8 mouse cellular contexts compared by ENCODE assay signal in genomic region chr11:105967741-105968574, GRCm38 (mm10). TPM values are rescaled to one million over a fixed set of nuclear protein-coding genes. Genes with fewer than 3 reads are reported as not detected.
DNase-seq lines count a peak whose midpoint lies in the region; ATAC-seq and TF ChIP-seq lines count a peak whose summit lies in the region.

Ace (plus strand) TSS chr11:105967945.

- H3K36me3 ChIP-seq in forebrain, embryonic 10.5 days (replicated peaks): no peaks in the 10 kb centered on the region
- no peaks in the 10 kb centered on the region for H3K36me3 ChIP-seq in heart, postnatal 0 days (replicated peaks; ENCODE audit: control insufficient read depth, insufficient read depth, low read length)

- no peak for TF ChIP-seq CTCF in heart, postnatal 0 days (IDR thresholded peaks at IDR 0.05; ENCODE audit: low read depth)

- no peaks in the 10 kb centered on the region for H3K9me3 ChIP-seq in forebrain, embryonic 10.5 days
- no peaks in the 10 kb centered on the region for H3K9me3 ChIP-seq in heart, postnatal 0 days (replicated peaks; ENCODE audit: control insufficient read depth, low read length)

- peak within 1 kb of the TSS; percentile 38; the same call in 1 of the 2 replicates for H3K9ac ChIP-seq in heart, postnatal 0 days (replicated peaks; ENCODE audit: low read depth, low read length)

- peaks cover 65% of the 10 kb centered on the region for H3K27me3 ChIP-seq in forebrain, embryonic 10.5 days (ENCODE audit: poor library complexity, severe bottlenecking)
- H3K27me3 ChIP-seq in heart, postnatal 0 days (ENCODE audit: control insufficient read depth, insufficient read depth, low read length): peaks cover 33% of the 10 kb centered on the region

- peak within 1 kb of the TSS; percentile 70 for H3K27ac ChIP-seq in forebrain, embryonic 10.5 days
- H3K27ac ChIP-seq in heart, postnatal 0 days (ENCODE audit: low read depth): no peak within 1 kb of the TSS

- DNase-seq in thymus, postnatal 4 days: peak; percentile 50
- no peak for DNase-seq in thymus, postnatal 0 days (ENCODE audit: low spot score)
- DNase-seq in forebrain, embryonic 10.5 days (ENCODE audit: extremely low spot score, low spot score): peak; percentile 41
- no peak for DNase-seq in heart, postnatal 0 days (ENCODE audit: low spot score)
- peak; percentile 68 to 79 for DNase-seq in kidney, postnatal 4 days
- no peak for DNase-seq in urinary bladder, postnatal 4 days (ENCODE audit: low spot score in 2 of 2)

- H3K4me1 ChIP-seq in forebrain, embryonic 10.5 days: peaks cover 23% of the 10 kb centered on the region
- H3K4me1 ChIP-seq in heart, postnatal 0 days (ENCODE audit: control insufficient read depth, insufficient read depth): no peaks in the 10 kb centered on the region

- peak within 1 kb of the TSS; percentile 72 for H3K4me3 ChIP-seq in forebrain, embryonic 10.5 days
- peak within 1 kb of the TSS; percentile 57 for H3K4me3 ChIP-seq in heart, postnatal 0 days (ENCODE audit: low read depth, low read length)

- WGBS in forebrain, embryonic 10.5 days: under 1% methylated on average over 71 of the region's 76 CpGs
- WGBS in heart, postnatal 0 days: 1% methylated on average over 67 of the region's 76 CpGs

- H3K4me2 ChIP-seq in heart, postnatal 0 days (ENCODE audit: low read depth, low read length): peak within 1 kb of the TSS; percentile 89

- peak; percentile 45 for ATAC-seq in heart, postnatal 0 days (ENCODE audit: insufficient read depth, low read depth)
- ATAC-seq in megakaryocyte, adult 5-6 weeks (ENCODE audit: poor library complexity, severe bottlenecking): peak; percentile 52; the same call in 1 of the 2 replicates
- no peak for ATAC-seq in erythroid progenitor cell, adult 5-6 weeks (replicated peaks; ENCODE audit: low FRiP score, poor library complexity, severe bottlenecking)

- TF ChIP-seq EP300 in heart, postnatal 0 days (IDR thresholded peaks at IDR 0.05; ENCODE audit: low read depth): no peak

RNA-seq across cellular contexts. Expression of gene Ace, which starts in this region (rescaled TPM):
- 0.88 and 1.3 TPM in 2 replicates for polyA plus RNA-seq in thymus, postnatal 0 days (2015; fragmentation: Nextera tagmentation; extraction: Ambion mirVana)
- 0.28 and 0.74 TPM in 2 replicates for polyA plus RNA-seq in forebrain, embryonic 10.5 days (2016; fragmentation: Nextera tagmentation; extraction: Ambion mirVana)
- total RNA-seq in heart, postnatal 0 days (2014; rRNA removed; ENCODE audit: low replicate concordance): 6.1 and 17.1 TPM in 2 replicates
- 3.3 and 3.7 TPM in 2 replicates for polyA plus RNA-seq in heart, postnatal 0 days (2015; fragmentation: Nextera tagmentation; extraction: Ambion mirVana)
- 7.3 and 9.0 TPM in 2 replicates for total RNA-seq in megakaryocyte, adult 5-6 weeks (2015)
- 3.2 and 6.9 TPM in 2 replicates for total RNA-seq in megakaryocyte, adult 5-6 weeks (2017)
- 1.8 and 2.1 TPM in 2 replicates for total RNA-seq in erythroid progenitor cell, adult 5-6 weeks (2015; ENCODE audit: low replicate concordance)
- total RNA-seq in erythroid progenitor cell, adult 5-6 weeks (2017; ENCODE audit: low replicate concordance): 1.1 and 1.2 TPM in 2 replicates

Comparison
In these comparisons a context has a peak if more than half of its experiments do, and no peak if none do; other contexts are left out.
1. DNase-seq: peak in thymus, postnatal 4 days (single experiment) and kidney, postnatal 4 days (2 of 2); none in thymus, postnatal 0 days (single experiment), heart, postnatal 0 days (single experiment) and urinary bladder, postnatal 4 days (0 of 2).
2. Peak in DNase-seq, H3K4me3 ChIP-seq and H3K27ac ChIP-seq in forebrain, embryonic 10.5 days; RNA of the gene not detected or under 1 TPM.